Mouse (Mus musculus) CD4-positive naive resting alpha-beta T cell, adult 76 days (primary cell): Measurements from ENCODE around the gene Vmn2r73. TPM values are rescaled to one million over a fixed set of nuclear protein-coding genes. Genes with fewer than 3 reads are reported as not detected.

ENCODE experiments used
- total RNA-seq: library from RNA; stranded (reverse); gene quantifications from one replicate; pipeline ENCODE4 v1.2.4, GENCODE M21; 2023

The Vmn2r73 gene
- total RNA-seq, result not detected

GRCm38 (mm10) chr7:85876166-85876565 is at the start of gene Vmn2r73:
TSS of gene Vmn2r73 (minus strand) at chr7:85876266.

Other genes starting within 250 kb of the Vmn2r73 start
- gene Vmn2r72, start 121.2 kb downstream of the Vmn2r73 start, total RNA-seq, result not detected
- gene Vmn2r74, start 85.4 kb upstream of the Vmn2r73 start, total RNA-seq, result not detected